Mouse (Mus musculus): Measurements from ENCODE around the gene Nptxr. TPM values are rescaled to one million over a fixed set of nuclear protein-coding genes. Genes with fewer than 3 reads are reported as not detected.
A peak's percentile ranks its signal among the peaks of the same experiment; 100 is the strongest.

The Nptxr gene
- total RNA-seq, 2 experiments from 2014 or later = 729 to 800 TPM

DNA sequence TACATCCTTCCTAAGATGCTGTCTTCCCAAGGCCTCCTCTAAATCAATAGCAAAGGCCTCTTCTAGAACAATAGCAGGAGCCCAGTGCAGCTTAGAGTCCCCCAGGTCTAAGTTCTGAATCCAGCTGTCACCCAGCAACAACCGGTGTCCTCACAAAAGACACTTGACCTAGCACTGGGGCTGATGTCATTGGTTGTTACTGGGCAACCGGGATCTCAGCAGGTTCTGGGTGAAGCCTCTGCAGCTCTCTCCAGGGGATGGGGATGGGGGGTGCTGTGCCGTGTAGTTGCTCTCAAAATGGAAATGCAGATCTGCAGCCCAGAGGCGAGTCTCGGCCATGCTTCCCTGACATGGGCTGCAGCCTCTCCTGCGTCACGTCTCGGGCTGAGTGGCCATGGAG is 16.8 kb downstream of the Nptxr start:
- no peak for DNase-seq

DNA sequence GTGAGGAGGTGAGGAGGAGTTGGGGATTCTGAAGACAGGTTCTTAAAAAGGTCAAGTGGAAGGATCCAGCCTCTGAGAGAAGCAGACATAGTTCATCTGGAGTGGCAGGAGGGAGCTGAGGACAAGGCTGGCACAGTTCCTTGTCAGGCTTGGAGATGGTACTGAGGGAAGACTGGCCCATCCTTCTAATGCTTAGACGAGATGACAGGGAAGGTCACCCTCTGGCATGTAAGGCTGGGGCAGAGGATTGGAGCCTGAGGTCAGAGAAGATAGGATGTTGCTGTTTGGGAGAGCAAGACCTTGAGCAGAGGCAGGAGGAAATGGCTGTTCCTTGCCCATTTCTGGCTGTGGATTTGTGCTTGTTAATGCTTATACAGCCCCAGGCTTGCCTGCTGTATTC is 19.5 kb downstream of the Nptxr start:
- no peak for DNase-seq

DNA sequence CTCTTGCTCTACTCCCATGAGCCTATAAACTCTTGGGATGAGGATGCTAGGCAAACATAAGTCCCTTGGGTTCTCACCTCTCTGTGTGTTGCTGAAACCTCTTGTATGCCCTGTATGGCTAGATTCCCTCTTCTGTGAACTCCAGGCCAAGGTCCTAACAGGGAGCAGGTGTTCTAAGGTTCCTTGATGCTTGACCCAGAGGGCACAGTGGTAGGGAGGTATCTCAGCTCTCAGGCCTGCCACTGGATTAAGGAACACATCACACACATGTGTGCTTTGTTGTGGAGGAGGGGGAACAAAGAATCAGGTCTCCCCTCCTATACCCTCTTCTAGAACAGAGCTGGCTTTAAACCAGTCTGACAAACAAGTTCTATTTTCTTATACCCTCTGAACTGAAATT is 26.8 kb downstream of the Nptxr start, which contains the start of gene Dnal4:
Gene Dnal4 (minus strand): TSS at position 101 of the 400 bp plus-strand sequence.
- DNase-seq = no peak

DNA sequence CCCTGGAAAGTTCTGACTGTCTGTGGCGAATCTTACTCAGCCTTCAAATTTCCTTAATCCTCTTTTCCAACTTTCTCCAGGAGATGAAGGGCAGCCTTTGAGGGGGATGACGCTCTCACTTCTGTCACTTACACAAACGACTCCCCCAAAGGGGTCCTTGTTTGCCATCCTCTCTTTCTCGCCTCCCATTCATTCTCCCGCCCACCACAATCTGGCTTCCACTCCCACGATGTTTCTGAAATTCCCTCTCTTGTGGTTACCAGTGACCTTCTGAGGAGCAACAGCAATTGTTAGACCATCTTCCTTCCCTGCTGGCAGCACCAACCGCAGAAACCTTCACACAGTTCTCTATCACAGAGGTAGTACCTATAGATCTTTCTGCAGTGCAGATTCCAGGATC is 28.9 kb downstream of the Nptxr start:
- DNase-seq = no peak

DNA sequence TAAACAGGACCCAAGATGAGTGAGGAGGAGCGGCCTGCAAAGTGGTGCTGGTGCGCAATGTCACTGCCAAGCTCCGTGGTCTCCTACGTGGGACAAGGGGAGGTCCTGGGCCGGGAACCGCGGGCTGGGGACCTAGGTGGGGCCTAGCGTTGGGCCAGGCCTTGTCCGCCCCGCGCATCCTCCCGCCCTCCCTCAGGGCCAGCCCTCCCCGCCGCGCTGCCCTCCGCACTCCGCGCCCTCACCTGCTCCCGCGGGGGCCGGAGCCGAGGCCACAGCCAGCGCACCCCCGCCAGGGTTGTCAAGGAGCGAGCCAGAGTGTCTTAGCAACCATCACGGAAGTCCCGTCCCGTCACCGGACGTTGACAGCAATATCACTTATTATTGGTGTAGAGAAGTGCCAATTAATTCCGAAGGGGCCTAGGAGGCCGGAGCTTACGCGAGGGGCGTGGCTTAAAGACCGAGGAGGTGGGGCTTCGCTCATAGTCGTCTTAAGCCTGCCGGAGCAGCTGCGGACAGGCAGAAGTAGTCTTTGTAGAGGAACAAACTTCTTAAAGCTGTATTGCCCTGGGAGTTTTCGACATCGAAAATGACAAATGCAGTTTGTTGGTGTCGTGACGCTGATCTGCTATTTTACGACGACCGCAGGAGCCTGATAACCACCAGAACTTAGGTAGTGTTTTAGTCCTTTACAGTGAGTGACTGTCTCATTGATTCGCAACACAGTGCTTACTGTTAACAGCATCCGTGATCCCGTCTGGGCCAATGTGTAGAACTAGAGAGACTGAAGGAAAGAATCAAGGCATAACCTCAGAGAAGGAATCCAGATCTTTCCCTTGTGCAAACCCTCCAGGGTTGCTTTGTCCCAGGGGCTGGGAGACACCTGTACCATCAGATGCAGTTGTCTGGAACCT is 30.2 kb downstream of the Nptxr start:
- DNase-seq = peak; percentile 94

DNA sequence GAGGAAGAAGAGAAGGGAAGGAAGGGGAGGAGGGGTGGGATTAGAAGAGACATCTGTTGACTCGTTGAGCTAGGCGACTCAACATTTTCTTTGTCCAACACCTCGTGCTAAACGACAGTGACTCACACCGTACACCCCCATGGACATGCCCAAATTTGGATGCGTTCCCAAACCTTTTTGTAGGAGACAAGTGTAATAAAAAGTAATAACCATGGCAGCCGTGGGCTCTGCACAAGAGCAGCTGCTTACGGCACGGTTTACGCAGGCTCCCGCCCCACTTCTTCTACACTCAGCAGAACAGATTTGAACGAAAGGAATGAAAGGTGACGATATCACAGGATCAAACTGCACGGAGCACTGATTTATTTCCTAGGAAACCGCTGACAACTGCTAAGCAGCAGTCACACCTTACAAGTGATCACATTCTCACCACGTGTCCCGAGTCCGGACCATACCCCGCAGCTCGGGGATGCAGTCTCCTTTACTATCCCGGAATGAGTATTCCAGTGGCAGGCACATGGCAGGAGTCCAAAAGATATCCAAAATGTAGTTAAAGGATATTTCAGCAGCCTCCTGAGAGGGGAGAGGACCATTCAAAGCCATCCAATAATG is 33.8 kb downstream of the Nptxr start:
- DNase-seq = no peak

DNA sequence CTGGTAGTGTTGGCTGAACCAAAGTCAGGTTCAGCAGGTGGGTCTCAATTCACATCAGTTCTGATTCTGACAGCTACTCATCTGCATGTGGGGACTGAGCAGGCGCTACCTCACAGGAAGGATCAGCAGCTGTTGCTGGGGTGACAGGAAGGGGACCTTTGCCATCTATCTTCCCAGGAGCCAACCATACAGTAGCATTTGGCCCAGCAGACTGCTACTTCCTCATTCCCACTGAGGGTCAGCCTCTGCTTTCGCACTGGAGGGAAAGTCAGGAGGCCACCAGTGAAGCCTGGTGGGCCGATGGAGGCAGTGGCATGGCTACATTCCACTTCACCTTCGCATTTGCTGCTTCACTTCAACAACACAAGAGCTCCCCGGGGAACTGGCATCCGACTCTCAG is 36.3 kb downstream of the Nptxr start:
- DNase-seq = no peak

DNA sequence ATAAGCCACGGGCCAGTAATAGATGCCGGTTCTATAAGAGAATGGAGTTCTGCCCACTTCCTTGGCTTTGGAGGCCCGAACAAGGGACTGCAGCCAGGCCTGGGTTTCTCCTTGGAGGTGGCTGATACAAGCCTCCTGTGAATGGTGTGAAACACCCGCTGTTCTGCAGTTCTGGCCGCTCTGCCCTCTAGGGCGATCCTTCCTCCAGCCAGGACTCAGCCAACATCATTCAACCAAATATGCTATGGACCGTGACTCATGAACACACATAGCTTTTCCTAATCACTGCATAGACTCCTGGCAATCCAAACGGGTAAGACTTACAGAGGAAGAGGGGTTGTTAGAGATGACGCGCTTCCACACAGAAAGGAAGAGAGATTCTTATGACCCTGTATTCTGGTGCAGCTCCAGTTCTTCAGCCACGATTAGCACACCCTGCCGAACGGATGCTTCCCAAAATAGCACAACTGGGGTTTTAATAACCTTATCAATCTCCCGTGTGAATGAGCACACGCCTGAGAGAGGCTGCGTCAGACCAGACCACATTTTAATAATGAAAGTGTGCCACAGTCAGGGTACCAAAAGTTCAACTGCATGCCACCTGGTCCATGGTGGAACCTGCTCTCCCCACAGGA is 37.1 kb downstream of the Nptxr start:
- DNase-seq = no peak

DNA sequence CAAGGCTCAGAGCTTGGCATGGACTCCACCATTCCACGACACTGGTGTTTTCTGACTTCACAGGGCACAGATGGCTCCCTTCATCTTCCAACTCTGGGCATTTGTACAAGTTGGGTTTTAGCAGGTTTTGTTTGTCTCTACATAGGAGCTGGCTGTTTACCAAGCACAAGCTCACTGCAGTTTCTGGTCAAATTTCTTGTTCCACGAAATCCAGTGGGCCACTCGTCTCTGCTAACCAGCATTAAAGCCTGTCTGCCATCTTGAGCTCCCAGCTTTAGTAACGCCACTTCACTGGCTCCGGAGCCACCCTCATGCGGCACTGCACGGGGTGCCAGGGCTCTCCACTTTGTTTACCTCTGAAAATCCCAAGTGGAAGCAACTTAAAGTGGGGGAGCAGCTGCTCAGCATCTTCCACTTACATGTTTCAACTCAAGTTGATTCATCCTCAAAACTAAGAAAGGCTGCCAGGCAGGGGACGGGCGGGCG is 37.9 kb downstream of the Nptxr start:
- peak in 1 of 2 experiments; percentile 60 for DNase-seq

DNA sequence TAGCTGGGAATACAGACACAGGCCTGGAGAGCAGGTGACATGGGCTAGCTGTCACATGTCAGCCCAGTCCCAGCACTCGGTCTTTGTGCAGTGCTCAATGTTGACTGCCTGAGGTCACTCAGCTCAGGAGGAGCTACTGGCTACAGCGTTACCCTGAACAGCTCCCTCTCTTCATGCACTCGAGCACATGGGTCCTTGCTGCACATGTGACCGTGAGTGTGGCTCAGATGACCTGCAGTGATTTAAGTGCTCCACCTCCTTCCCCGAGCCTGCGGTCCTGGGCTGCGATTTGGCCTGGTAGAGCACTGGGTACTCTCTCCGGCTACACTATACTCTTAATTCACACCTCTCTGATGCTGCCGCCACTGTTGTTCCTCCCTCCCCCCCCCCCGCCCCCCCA is 38.4 kb downstream of the Nptxr start:
- DNase-seq = no peak

DNA sequence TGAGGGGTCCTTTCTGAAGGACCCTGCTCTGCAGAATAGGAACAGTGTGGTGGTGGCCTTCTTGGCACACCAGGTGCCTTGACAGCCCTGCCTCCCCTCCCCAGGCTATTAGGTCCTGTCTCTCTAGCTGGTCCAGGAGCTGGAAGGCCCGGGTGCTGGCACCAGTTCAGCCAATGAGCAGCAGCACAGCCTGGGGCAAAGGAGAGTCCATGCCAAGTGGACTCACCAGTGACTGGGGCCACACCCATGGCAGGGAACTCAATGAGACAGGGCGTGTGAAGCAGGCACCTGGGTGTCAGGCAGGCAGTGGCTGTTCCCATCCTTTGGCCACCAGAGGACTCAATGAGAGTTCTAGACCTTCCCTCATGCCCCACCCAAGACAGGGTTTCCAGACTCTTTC is 39.2 kb downstream of the Nptxr start:
- DNase-seq = no peak

DNA sequence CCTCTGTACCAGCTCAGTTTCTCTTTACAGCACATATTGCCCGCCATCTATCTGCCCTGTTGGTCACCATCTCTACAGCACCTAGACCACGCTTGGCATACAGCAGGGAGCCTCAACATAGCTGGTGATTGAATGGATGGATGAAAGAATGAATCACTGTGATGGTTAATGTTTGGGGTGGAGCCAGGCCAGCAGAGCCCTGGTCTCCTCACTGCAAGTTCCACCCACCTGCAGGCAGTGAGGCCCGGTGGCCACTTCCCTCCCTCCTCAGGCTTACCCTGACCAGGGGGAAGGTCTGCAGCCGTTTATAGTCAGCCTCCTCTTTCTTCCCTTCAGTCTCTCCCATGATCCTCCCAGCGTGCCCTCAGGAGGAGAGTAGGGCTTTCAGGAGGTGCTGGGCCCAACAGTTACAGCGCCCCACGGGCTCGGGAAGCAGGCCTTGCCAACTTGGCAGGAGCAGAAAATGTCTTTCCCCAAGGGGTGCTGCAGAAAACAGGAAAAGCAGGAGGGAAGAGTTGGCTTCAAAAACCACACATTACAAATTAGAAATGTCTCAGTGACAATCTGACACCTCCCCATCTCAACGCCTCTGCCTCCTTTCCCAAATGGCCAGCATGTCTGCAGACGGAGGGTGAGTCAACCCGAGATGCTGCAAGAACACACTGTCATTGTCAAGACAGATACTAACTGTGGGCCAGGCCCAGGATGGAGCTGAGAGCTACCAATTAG is 39.9 kb downstream of the Nptxr start:
- peak; percentile 63 to 69 for DNase-seq

DNA sequence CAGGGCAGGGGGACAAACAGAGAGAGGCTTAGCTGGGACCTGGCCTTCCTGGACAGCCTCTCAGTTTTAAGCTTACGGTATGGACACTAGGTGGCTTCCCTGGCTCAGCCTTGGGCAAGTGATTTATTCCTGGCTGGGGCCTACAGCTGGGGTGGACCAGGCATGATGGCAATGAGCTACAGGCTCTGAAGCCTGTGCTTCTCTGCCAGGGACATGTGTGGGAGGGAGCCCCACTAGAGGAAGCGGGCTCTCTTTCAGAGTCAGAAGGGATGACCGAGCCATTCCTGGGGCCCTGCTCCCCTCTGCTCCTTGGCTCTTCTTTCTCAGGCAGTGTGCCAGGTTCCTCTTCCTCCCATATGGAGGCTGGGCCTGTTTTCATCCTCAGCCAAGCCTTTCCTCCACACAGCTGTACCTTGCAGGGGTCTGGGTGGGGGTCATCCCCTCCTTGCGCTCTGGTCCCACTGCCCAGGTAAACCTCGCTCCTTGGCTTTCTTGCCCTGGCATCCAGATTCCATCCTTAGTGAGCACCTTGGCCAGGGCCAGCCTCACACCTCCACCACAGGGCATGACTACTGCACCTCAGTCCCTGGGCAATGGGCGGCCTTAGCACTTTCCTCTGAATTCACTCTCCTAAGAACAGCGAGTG is 40.8 kb downstream of the Nptxr start:
- DNase-seq = no peak

DNA sequence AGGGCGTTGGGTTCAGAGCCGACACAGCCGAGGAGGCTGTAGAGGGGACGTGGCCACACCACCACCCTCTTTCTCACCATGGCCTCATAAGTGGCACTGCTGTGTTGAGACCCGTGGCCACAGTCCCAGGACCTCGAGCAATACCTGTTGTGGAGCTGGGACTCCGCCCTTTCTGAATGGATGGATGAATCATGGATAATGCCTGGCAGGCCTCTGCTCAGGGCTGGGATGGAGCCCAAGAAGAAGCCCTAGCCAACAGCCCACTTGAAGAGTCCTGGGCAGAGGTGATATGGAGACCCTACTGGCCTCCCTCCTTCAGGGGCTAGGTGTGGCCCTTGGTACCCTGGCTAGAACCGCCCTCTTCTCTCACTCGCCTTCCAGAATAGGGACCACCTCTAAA is 41.6 kb downstream of the Nptxr start:
- DNase-seq = no peak

DNA sequence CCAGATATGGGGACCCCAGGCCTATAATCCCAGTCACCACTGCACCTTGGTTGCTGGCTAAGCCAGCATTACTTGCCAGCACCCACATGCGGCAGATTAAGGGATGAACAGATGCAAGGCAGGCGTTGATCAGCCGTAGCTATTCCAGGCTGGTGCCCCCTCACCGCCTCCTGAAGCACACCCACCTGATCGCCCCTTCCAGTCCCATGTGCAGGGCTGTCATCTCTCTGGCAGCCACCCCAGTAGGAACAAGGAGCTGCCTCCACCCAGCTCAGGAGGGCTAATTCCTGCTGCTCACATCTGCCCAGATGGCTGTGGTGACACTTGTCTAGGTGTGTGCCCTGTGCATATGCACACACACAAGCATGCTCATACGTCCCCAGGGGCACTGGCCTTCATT is 43.6 kb downstream of the Nptxr start:
- DNase-seq = no peak

DNA sequence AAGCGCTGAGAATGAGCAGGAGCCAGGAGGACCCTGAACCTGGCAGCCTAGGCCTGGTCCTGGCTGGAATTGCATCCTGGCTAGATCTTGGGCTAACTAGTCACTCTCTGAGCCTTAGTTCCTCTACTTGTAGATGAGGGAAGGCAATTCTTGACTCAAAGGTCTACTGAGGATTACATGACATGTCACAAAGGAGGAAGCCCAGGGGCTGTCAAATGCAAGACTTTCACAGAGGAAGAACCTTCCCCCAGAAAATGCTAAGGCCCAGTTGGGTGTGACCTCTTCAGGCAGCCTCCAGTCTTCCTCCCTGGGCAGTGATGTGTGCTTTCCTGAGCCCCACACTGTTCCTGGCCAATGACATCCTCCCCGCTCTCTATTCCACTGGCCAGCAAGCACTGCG is 47.4 kb downstream of the Nptxr start:
- no peak for DNase-seq

DNA sequence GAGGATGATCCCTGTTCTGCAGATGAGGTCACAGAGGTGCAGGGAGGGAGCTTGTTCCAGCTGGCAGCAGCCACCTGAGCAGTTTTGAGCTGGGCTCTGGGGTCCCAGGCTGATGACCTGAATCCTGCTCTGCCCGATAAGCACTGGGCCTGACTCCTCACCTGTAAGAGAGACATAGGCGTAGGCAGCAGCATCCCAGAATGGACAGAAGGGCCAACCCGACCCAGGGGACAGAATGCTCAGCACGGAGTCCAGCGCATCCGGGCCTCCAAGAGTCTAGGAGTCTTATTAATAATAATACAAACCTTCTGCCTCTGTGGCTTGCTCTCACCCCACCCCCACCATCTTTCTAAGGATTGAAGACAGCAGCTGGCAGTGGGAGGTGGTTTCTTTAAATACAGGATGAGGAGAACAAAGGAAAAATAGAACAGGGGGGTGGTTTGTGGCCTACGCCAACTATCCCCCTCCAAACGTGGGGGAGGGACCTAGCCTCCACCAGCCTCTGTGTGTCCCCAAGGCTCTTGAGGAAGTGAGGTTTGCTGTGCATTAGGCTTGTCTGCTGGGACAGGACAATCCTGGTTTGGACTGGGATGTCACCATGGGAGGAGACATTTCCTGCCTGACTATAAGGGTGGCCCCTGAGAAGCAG is 48.5 kb downstream of the Nptxr start:
- no peak for DNase-seq

DNA sequence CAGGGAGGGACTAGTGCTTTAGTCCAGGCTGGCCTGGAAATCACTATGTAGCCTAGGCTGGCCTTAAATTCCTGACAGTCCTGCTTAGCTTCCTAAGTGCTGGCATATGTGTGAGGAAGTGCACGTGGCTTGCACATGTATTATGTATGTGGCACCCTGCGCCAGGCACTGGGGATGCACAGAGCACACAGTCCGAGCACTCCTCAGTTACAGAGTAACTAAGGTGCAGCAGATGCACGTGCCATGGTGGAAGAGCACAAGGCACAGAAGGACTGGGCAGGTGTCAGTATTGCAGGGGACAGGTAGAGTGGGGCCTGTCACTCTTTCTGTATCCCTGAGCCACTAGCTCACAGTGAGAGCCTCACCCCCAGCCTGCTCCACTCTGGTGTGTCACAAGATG is 49.4 kb downstream of the Nptxr start:
- DNase-seq = no peak

DNA sequence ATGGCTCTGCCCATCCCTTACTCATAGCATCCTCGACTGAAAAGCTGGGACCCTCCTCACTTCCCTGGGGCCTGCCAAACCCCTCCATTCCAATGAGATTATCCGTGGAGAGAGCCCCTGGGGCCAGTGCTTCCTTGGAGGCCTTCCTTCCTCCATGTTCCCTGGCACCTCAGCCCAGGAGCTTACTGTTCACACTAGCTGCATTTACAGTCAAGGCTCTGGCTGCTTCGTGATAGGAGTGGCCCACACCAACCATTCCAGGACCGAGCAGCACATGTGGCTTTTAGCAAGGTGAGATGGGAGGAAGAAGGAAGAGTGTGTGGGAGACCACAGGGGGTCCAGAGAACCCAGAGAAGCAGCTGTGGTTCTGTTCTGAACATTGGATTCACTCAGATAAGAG is 50.7 kb downstream of the Nptxr start:
- no peak for DNase-seq

DNA sequence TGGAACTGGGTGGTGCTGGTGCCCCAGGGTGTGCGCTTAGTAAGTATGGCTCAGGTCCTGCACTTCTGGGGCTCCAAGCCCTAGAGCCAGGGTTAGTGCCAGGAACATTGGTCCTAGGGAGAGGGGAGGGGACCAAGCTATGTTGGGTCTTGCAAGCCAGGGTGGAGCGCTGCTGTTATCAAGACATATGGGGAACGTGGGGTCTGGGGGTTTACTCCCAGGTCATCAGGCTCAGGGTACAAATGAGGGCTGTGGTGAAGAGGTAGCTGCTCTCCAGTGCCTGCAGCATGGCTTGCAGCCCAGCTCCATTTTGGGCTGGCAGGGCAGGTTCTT is 51.2 kb downstream of the Nptxr start:
- no peak for DNase-seq

DNA sequence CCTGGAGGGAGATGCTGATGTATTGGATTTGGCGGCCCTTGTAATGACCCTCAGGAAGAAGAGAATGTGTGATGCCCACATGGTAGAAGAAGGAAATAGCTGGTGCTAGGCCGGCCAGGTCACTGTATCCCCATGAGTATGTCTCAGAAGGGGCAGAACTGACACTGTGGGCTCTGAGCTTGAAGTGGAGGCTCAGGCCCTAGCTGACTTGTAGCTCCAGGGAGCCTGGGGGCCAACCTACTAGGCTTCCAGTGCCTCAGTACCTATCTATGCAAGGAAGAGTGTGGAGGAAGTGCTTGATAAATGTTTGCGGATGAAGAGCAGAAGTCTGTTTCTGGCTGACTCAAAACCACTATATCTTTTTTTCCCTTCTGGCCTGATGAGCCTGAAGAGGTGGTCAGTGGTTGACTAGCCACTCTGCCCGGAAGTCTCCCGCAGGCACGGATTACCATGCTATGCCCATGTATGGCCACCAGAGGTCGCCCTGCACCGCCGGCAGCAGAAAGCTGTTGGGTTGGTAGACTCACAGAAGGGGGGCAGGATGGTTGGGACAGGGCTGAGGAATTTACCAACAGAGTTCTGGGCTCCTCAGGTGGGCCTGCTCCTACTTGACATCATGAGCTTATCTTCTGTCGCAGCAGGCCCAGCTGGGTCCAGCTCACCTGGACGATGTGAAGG is 51.7 kb downstream of the Nptxr start:
- peak; percentile 73 to 75 for DNase-seq

All from layer of hippocampus, postnatal 36 days (tissue).